In genomic region chr19:53397451-53398233, GRCm38 (mm10) we compare ENCODE assay signal across 32 mouse cellular contexts. TPM values are rescaled to one million over a fixed set of nuclear protein-coding genes. Genes with fewer than 3 reads are reported as not detected.
DNase-seq lines count a peak whose midpoint lies in the region; ATAC-seq and TF ChIP-seq lines count a peak whose summit lies in the region.
"Had no signal": no experiment of that assay in that cellular context is flagged by ENCODE, and none has a peak within 500 bp of the region (broad histone marks: within the 10 kb centered on the region; RNA-seq: fewer than 3 reads in every experiment).

No protein-coding gene starts in this region.

- H3K9ac ChIP-seq in CH12.LX (ENCODE audit: insufficient read depth, low read depth), result peak overlapping the region; percentile 58
- H3K9ac ChIP-seq: embryonic facial prominence, embryonic 13.5 days; forebrain, embryonic 12.5 days; forebrain, embryonic 15.5 days; heart, embryonic 13.5 days; hindbrain, embryonic 12.5 days; intestine, embryonic 15.5 days had no signal

- TF ChIP-seq EP300 in CH12.LX (IDR thresholded peaks at IDR 0.05; ENCODE audit: low read length), result peak; percentile 76

- dilution Hi-C loops in CH12.LX (cut with MboI; ENCODE audit: extremely low pct_ligation_motif_present, extremely low pct_unique_long_range_greater_than_20kb, low sequenced_read_pairs), result no loop called here

- no peak for TF ChIP-seq RAD21 in CH12.LX (IDR thresholded peaks at IDR 0.05; ENCODE audit: low read depth, low read length)

- no peaks in the 10 kb centered on the region for H3K27me3 ChIP-seq in CH12.LX (replicated peaks)
- H3K27me3 ChIP-seq: embryonic facial prominence, embryonic 13.5 days; forebrain, embryonic 12.5 days; forebrain, embryonic 15.5 days; heart, embryonic 13.5 days; hindbrain, embryonic 12.5 days; intestine, embryonic 15.5 days had no signal

- ATAC-seq in megakaryocyte, adult 5-6 weeks (ENCODE audit: poor library complexity, severe bottlenecking), result peak; percentile 44
- ATAC-seq: CD4-positive, CD25-positive, alpha-beta regulatory T cell, adult 4 months; forebrain, embryonic 15.5 days; hindbrain, embryonic 16.5 days; intestine, embryonic 15.5 days had no signal

- peaks cover 24 to 70% of the 10 kb centered on the region in 2 experiments for H3K4me1 ChIP-seq in CH12.LX (ENCODE audit: control insufficient read depth in 1 of 2, insufficient read depth in 2 of 2)
- H3K4me1 ChIP-seq: embryonic facial prominence, embryonic 13.5 days; forebrain, embryonic 12.5 days; forebrain, embryonic 15.5 days; hindbrain, embryonic 12.5 days; intestine, embryonic 15.5 days had no signal

- H3K4me2 ChIP-seq in CH12.LX (ENCODE audit: insufficient read depth, low read depth, poor library complexity, severe bottlenecking), result peak overlapping the region; percentile 29
- H3K4me2 ChIP-seq: embryonic facial prominence, embryonic 13.5 days; forebrain, embryonic 12.5 days; forebrain, embryonic 15.5 days; heart, embryonic 13.5 days; hindbrain, embryonic 12.5 days; intestine, embryonic 15.5 days had no signal

- peak overlapping the region in 2 of 3 experiments; percentile 2 to 50 for H3K4me3 ChIP-seq in CH12.LX (replicated peaks in 1 of 3; ENCODE audit: low read depth in 2 of 3, low read length in 2 of 3, poor library complexity in 1 of 3)
- H3K4me3 ChIP-seq: embryonic facial prominence, embryonic 10.5 days; embryonic facial prominence, embryonic 13.5 days; erythroblast, embryonic 14.5 days; forebrain, embryonic 12.5 days; forebrain, embryonic 15.5 days; heart, embryonic 13.5 days; hindbrain, embryonic 12.5 days; intestine, embryonic 15.5 days had no signal

- no peak for TF ChIP-seq CTCF in CH12.LX (conservative IDR thresholded peaks at IDR 0.05 in 1 of 2, IDR thresholded peaks at IDR 0.05 in 1 of 2; ENCODE audit: low read depth in 2 of 2, low read length in 2 of 2)

- no peak for TF ChIP-seq POLR2A in CH12.LX (IDR thresholded peaks at IDR 0.05; ENCODE audit: low read depth, low read length)

- in situ Hi-C loops in CH12.LX (cut with MboI; ENCODE audit: low pct_ligation_motif_present, low pct_unique_long_range_greater_than_20kb, low sequenced_read_pairs), result loop anchor here (10.0 to 25.0 kb wide), 2 partner anchors 187 to 365 kb away; partner anchors contain the start of gene Nutf2-ps1

- no peaks in the 10 kb centered on the region for H3K79me2 ChIP-seq in CH12.LX (replicated peaks; ENCODE audit: control insufficient read depth, extremely low read depth, insufficient read depth, poor library complexity, severe bottlenecking)

- peaks cover 0 to 20% of the 10 kb centered on the region in 2 experiments for H3K36me3 ChIP-seq in CH12.LX (replicated peaks in 1 of 2; ENCODE audit: control insufficient read depth in 1 of 2, insufficient read depth in 1 of 2, low read length in 1 of 2)
- H3K36me3 ChIP-seq: embryonic facial prominence, embryonic 10.5 days; embryonic facial prominence, embryonic 13.5 days; forebrain, embryonic 12.5 days; forebrain, embryonic 15.5 days; heart, embryonic 13.5 days; hindbrain, embryonic 12.5 days; intestine, embryonic 15.5 days had no signal

- no peaks in the 10 kb centered on the region for H3K9me3 ChIP-seq in CH12.LX (replicated peaks; ENCODE audit: low read length)
- H3K9me3 ChIP-seq: embryonic facial prominence, embryonic 10.5 days; embryonic facial prominence, embryonic 13.5 days; forebrain, embryonic 12.5 days; forebrain, embryonic 15.5 days; heart, embryonic 13.5 days; hindbrain, embryonic 12.5 days; intestine, embryonic 15.5 days had no signal

- peak overlapping the region; percentile 87 for H3K27ac ChIP-seq in CH12.LX (ENCODE audit: insufficient read depth, low read depth)
- H3K27ac ChIP-seq: embryonic facial prominence, embryonic 10.5 days; embryonic facial prominence, embryonic 13.5 days; forebrain, embryonic 12.5 days; forebrain, embryonic 15.5 days; heart, embryonic 13.5 days; hindbrain, embryonic 12.5 days; intestine, embryonic 15.5 days had no signal

- DNase-seq in heart, adult 11 months, result peak; percentile 55
- no peak for DNase-seq in heart, adult 8-10 months (ENCODE audit: low spot score)
- DNase-seq in CH12.LX (ENCODE audit: extremely low read depth) (peak; percentile 78), adipocyte (ENCODE audit: low spot score) (no peak)
- no peak for DNase-seq in layer of hippocampus, postnatal 36 days
- DNase-seq in cerebellum, postnatal 4 days (ENCODE audit: low spot score in 2 of 2), result no peak
- DNase-seq: adrenal gland, adult 2 months; adrenal gland, postnatal 14 days; cerebellum, adult 8-10 months; cerebellum, postnatal 14 days; embryo, embryonic 11 days; gastrocnemius, postnatal 25 days; heart, postnatal 14 days; kidney, adult 11 months had no signal

TF ChIP-seq in CH12.LX, 34 proteins besides CTCF, POLR2A, EP300 and RAD21:
- peak; percentile 86 for TF ChIP-seq ETS1 (conservative IDR thresholded peaks at IDR 0.05; ENCODE audit: low read depth, low read length)
- TF ChIP-seq IRF4 (IDR thresholded peaks at IDR 0.05; ENCODE audit: low read depth, low read length), result peak; percentile 86
- TF ChIP-seq USF1 (IDR thresholded peaks at IDR 0.05; ENCODE audit: low read depth, low read length), result no peak
- peak; percentile 82 for TF ChIP-seq CHD2 (IDR thresholded peaks at IDR 0.05; ENCODE audit: low read length)
- no peak for TF ChIP-seq JUND (conservative IDR thresholded peaks at IDR 0.05; ENCODE audit: low read depth, low read length)
- 0 out of 2 replicates have a peak, but pooled peaks have one; percentile 22 for TF ChIP-seq TBP (conservative IDR thresholded peaks at IDR 0.05; ENCODE audit: low read depth, low read length)
- peak; percentile 89 for TF ChIP-seq TCF12 (IDR thresholded peaks at IDR 0.05; ENCODE audit: low read depth, low read length)
- TF ChIP-seq USF2 (conservative IDR thresholded peaks at IDR 0.05; ENCODE audit: low read depth, low read length), result no peak
- TF ChIP-seq BHLHE40 (IDR thresholded peaks at IDR 0.05; ENCODE audit: low read depth, low read length), result peak; percentile 66
- peak; percentile 44; the same call in 1 of the 2 replicates for TF ChIP-seq MEF2A (IDR thresholded peaks at IDR 0.05; ENCODE audit: borderline replicate concordance, low read depth, low read length)

RNA-seq across cellular contexts. Expression of gene Smndc1, which starts 7.3 kb away (rescaled TPM):
- 10 to 100 TPM; 31.9 to 37.5 (median 33.3) TPM for total RNA-seq in heart, adult 8-10 months (2022)
- total RNA-seq in CH12.LX (2012; rRNA removed) (20.5 and 20.9 TPM in 2 replicates), CH12.LX (2014; rRNA removed) (41.1 and 41.3 TPM in 2 replicates)
- polyA plus RNA-seq in CH12.LX (2012; ENCODE audit: insufficient read length, low read depth), result 96.6 and 104 TPM in 2 replicates
- 49.3 and 68.2 TPM in 2 replicates for total RNA-seq in megakaryocyte, adult 5-6 weeks (2015)
- total RNA-seq in megakaryocyte, adult 5-6 weeks (2017), result 22.2 and 26.3 TPM in 2 replicates
- 10 to 100 TPM; 39.6 to 40.2 TPM for total RNA-seq in layer of hippocampus, postnatal 36 days (2021)

RNA-seq across cellular contexts. Expression of gene Gm10197, which starts 26.1 kb away (rescaled TPM):
- not detected for total RNA-seq in heart, adult 8-10 months (2022)
- 3.9 TPM in 1 of 2 replicates, not detected in the other for total RNA-seq in CH12.LX (2012; rRNA removed)
- not detected in 2 replicates for total RNA-seq in CH12.LX (2014; rRNA removed)
- 11.5 TPM in 1 of 2 replicates, not detected in the other for polyA plus RNA-seq in CH12.LX (2012; ENCODE audit: insufficient read length, low read depth)
- total RNA-seq in megakaryocyte, adult 5-6 weeks (2015), result not detected in 2 replicates
- total RNA-seq in megakaryocyte, adult 5-6 weeks (2017), result not detected in 2 replicates
- total RNA-seq in layer of hippocampus, postnatal 36 days (2021), result not detected
- total RNA-seq: adrenal gland, adult 2 months; adrenal gland, postnatal 14 days; adrenal gland, postnatal 4 days; ES-E14; gastrocnemius, adult 8-10 months; gastrocnemius, postnatal 25 days; heart, postnatal 14 days; hematopoietic stem cell, adult 5-6 weeks had no signal
- polyA plus RNA-seq: adrenal gland, adult 2 months; C2C12; CD4-positive, CD25-positive, alpha-beta regulatory T cell, adult 4 months; cortical plate, adult 2 months; embryonic facial prominence, embryonic 13.5 days; erythroblast, embryonic 14.5 days; forebrain, embryonic 15.5 days; gonadal fat pad, adult 2 months; heart, embryonic 13.5 days; hindbrain, embryonic 12.5 days; hindbrain, embryonic 16.5 days had no signal

Comparison
In these comparisons a context has a peak if more than half of its experiments do, and no peak if none do; other contexts are left out.
1. DNase-seq: peak in heart, adult 11 months (single experiment) and CH12.LX (single experiment); none in heart, adult 8-10 months (single experiment), adipocyte (single experiment), layer of hippocampus, postnatal 36 days (0 of 2) and cerebellum, postnatal 4 days (0 of 2).